Mouse (Mus musculus) bone marrow macrophage, adult 2 months (primary cell): Measurements from ENCODE around the gene Tcf7.

ENCODE experiments used
- CTCF ChIP-seq: IDR thresholded peaks from 2 replicates; pipeline ENCODE4 v1.5.1; 2012; ENCODE audit warnings: low read depth, mild to moderate bottlenecking, low read length, moderate library complexity
- POLR2A ChIP-seq: IDR thresholded peaks from 2 replicates; pipeline ENCODE4 v1.6.1; 2012; ENCODE audit warnings: mild to moderate bottlenecking, low read depth, low read length, borderline replicate concordance

- no peak for TF ChIP-seq CTCF
- TF ChIP-seq POLR2A: no peak
These were observed 56.7 kb downstream of the Tcf7 start for GRCm38 (mm10) chr11:52225986-52226599.
